Mouse (Mus musculus) forebrain, embryonic 12.5 days (tissue): Measurements from ENCODE around the gene Tef. TPM values are rescaled to one million over a fixed set of nuclear protein-coding genes. Genes with fewer than 3 reads are reported as not detected.

ENCODE experiments used
- ATAC-seq: fragments of 200-750 bp; cut with Nextera tagmentation; 2 replicates; pipeline ENCODE4 v1.8.0; 2017; ENCODE audit warnings: moderate TSS enrichment; ENCODE audit not compliant: low FRiP score
- H3K27ac ChIP-seq: fragments of 300-500 bp; sonication (generic); 2 replicates; pipeline ENCODE4 v1.5.1; 2016; ENCODE audit warnings: mild to moderate bottlenecking
- H3K27me3 ChIP-seq: fragments of 300-500 bp; sonication (generic); 2 replicates; pipeline ENCODE4 v1.6.1; 2016; ENCODE audit warnings: mild to moderate bottlenecking
- H3K36me3 ChIP-seq: fragments of 300-500 bp; sonication (generic); replicated peaks from 2 replicates; pipeline ENCODE4 v1.6.1; 2016; ENCODE audit warnings: mild to moderate bottlenecking
- H3K4me1 ChIP-seq: fragments of 300-500 bp; sonication (generic); 2 replicates; pipeline ENCODE4 v1.6.1; 2016
- H3K4me2 ChIP-seq: fragments of 300-500 bp; sonication (generic); 2 replicates; pipeline ENCODE4 v1.6.1; 2016; ENCODE audit warnings: mild to moderate bottlenecking, moderate library complexity
- H3K4me3 ChIP-seq: fragments of 300-500 bp; sonication (generic); replicated peaks from 2 replicates; pipeline ENCODE4 v1.5.1; 2016; ENCODE audit warnings: mild to moderate bottlenecking
- H3K9ac ChIP-seq: fragments of 300-500 bp; sonication (generic); 2 replicates; pipeline ENCODE4 v1.6.1; 2016; ENCODE audit warnings: mild to moderate bottlenecking
- H3K9me3 ChIP-seq: fragments of 300-500 bp; sonication (generic); 2 replicates; pipeline ENCODE4 v1.6.1; 2016
- WGBS: fragments of 180-500 bp; shearing (Covaris S2); methylation state at CpG from one replicate; pipeline ENCODE4 v1.1.7; 2016; 5-methylcytosine and 5-hydroxymethylcytosine counted together
- polyA plus RNA-seq: library from polyadenylated mRNA; unstranded; fragments of >200 nt; fragmentation: Nextera tagmentation; extraction: Ambion mirVana; gene quantifications from 2 replicates; pipeline ENCODE4 v1.2.1, GENCODE M21; 2016

Gene Tef
- polyA plus RNA-seq, result 25.8 and 27.2 TPM in 2 replicates

- 26% methylated on average over 19 of the region's 19 CpGs for whole genome bisulfite sequencing
Measured at GRCm38 (mm10) chr15:81802001-81802890, at the start of gene Tef. TSS of gene Tef (plus strand) at chr15:81802421.

GRCm38 (mm10) chr15:81753669-81754068, 48.6 kb upstream of the Tef start:
- ATAC-seq, result no peak
- peaks cover 6% of the 10 kb centered on the region; the same call in 1 of the 2 replicates for H3K4me1 ChIP-seq
- 92% methylated on average over 9 of the region's 9 CpGs for WGBS
- H3K4me2 ChIP-seq, result no peak overlapping the region
- no peak overlapping the region for H3K27ac ChIP-seq
- H3K9me3 ChIP-seq, result no peaks in the 10 kb centered on the region
- H3K9ac ChIP-seq, result no peak overlapping the region
- H3K4me3 ChIP-seq, result no peak overlapping the region
- peaks cover 27% of the 10 kb centered on the region for H3K36me3 ChIP-seq
- no peaks in the 10 kb centered on the region for H3K27me3 ChIP-seq

More at GRCm38 (mm10) chr15:81802001-81802890, at the start of gene Tef:
- Histone ChIP-seq H3K4me3 (peak within 1 kb of the TSS; percentile 30), H3K4me1 (peaks cover 29% of the 10 kb centered on the region), H3K9ac (peak within 1 kb of the TSS; percentile 51), H3K36me3 (peaks cover 7% of the 10 kb centered on the region; the same call in 1 of the 2 replicates), H3K9me3 (no peaks in the 10 kb centered on the region), H3K27me3 (0 out of 2 replicates have a peak, but pooled peaks cover 4% of the 10 kb centered on the region), H3K4me2 (peak within 1 kb of the TSS; percentile 56), H3K27ac (peak within 1 kb of the TSS; percentile 82)
- peak; percentile 99 for ATAC-seq

- no peaks in the 10 kb centered on the region for H3K27me3 ChIP-seq
- no peak for ATAC-seq
- no peak overlapping the region for H3K4me3 ChIP-seq
- H3K4me1 ChIP-seq, result no peaks in the 10 kb centered on the region
- H3K36me3 ChIP-seq, result peaks cover 18% of the 10 kb centered on the region
- H3K27ac ChIP-seq, result no peak overlapping the region
- H3K4me2 ChIP-seq, result no peak overlapping the region
- no peak overlapping the region for H3K9ac ChIP-seq
- 93% methylated on average over 5 of the region's 5 CpGs for WGBS
- H3K9me3 ChIP-seq, result no peaks in the 10 kb centered on the region
Measured at GRCm38 (mm10) chr15:81758701-81759100, 43.5 kb upstream of the Tef start.

- peaks cover 12% of the 10 kb centered on the region for H3K36me3 ChIP-seq
- no peak overlapping the region for H3K4me2 ChIP-seq
- WGBS, result 96% methylated on average over 3 of the region's 3 CpGs
- no peak overlapping the region for H3K4me3 ChIP-seq
- H3K9me3 ChIP-seq, result no peaks in the 10 kb centered on the region
- H3K27me3 ChIP-seq, result no peaks in the 10 kb centered on the region
- no peak for ATAC-seq
- H3K27ac ChIP-seq, result no peak overlapping the region
- no peak overlapping the region for H3K9ac ChIP-seq
- H3K4me1 ChIP-seq, result no peaks in the 10 kb centered on the region
Measured at GRCm38 (mm10) chr15:81759542-81759941, 42.7 kb upstream of the Tef start.

GRCm38 (mm10) chr15:81760361-81761079, 41.7 kb upstream of the Tef start:
- 91% methylated on average over 5 of the region's 5 CpGs for WGBS
- no peak for ATAC-seq

GRCm38 (mm10) chr15:81761381-81761780, 40.8 kb upstream of the Tef start:
- WGBS, result 91% methylated on average over 7 of the region's 7 CpGs
- no peak overlapping the region for H3K4me3 ChIP-seq

More at GRCm38 (mm10) chr15:81760361-81761079, 41.7 kb upstream of the Tef start:
- Histone ChIP-seq H3K4me3 (no peak overlapping the region), H3K4me1 (no peaks in the 10 kb centered on the region), H3K9ac (no peak overlapping the region), H3K36me3 (peaks cover 5% of the 10 kb centered on the region), H3K27me3 (no peaks in the 10 kb centered on the region), H3K27ac (no peak overlapping the region), H3K4me2 (no peak overlapping the region), H3K9me3 (no peaks in the 10 kb centered on the region)

GRCm38 (mm10) chr15:81761959-81762358, 40.3 kb upstream of the Tef start:
- no peaks in the 10 kb centered on the region for H3K9me3 ChIP-seq
- no peak overlapping the region for H3K27ac ChIP-seq
- H3K27me3 ChIP-seq, result no peaks in the 10 kb centered on the region
- H3K36me3 ChIP-seq, result no peaks in the 10 kb centered on the region; the same call in 1 of the 2 replicates
- WGBS, result 92% methylated on average over 3 of the region's 3 CpGs
- no peak overlapping the region for H3K4me3 ChIP-seq
- no peak overlapping the region for H3K9ac ChIP-seq
- ATAC-seq, result no peak
- no peak overlapping the region for H3K4me2 ChIP-seq
- H3K4me1 ChIP-seq, result no peaks in the 10 kb centered on the region

More at GRCm38 (mm10) chr15:81761381-81761780, 40.8 kb upstream of the Tef start:
- no peak for ATAC-seq
- Histone ChIP-seq H3K27ac (no peak overlapping the region), H3K9me3 (no peaks in the 10 kb centered on the region), H3K4me2 (no peak overlapping the region), H3K9ac (no peak overlapping the region), H3K27me3 (no peaks in the 10 kb centered on the region), H3K36me3 (no peaks in the 10 kb centered on the region; the same call in 1 of the 2 replicates), H3K4me1 (no peaks in the 10 kb centered on the region)

GRCm38 (mm10) chr15:81764573-81764972, 37.6 kb upstream of the Tef start:
- no peaks in the 10 kb centered on the region for H3K4me1 ChIP-seq
- no peak overlapping the region for H3K4me2 ChIP-seq
- H3K4me3 ChIP-seq, result no peak overlapping the region
- WGBS, result 86% methylated on average over 6 of the region's 6 CpGs
- peaks cover 19% of the 10 kb centered on the region for H3K36me3 ChIP-seq
- ATAC-seq, result no peak
- H3K9ac ChIP-seq, result no peak overlapping the region
- H3K9me3 ChIP-seq, result no peaks in the 10 kb centered on the region
- no peak overlapping the region for H3K27ac ChIP-seq
- H3K27me3 ChIP-seq, result no peaks in the 10 kb centered on the region

- Histone ChIP-seq H3K9me3 (no peaks in the 10 kb centered on the region), H3K4me1 (no peaks in the 10 kb centered on the region), H3K4me2 (no peak overlapping the region), H3K4me3 (no peak overlapping the region), H3K27ac (no peak overlapping the region), H3K9ac (no peak overlapping the region), H3K36me3 (peaks cover 29% of the 10 kb centered on the region), H3K27me3 (no peaks in the 10 kb centered on the region)
- 94% methylated on average over 9 of the region's 9 CpGs for WGBS
- ATAC-seq, result no peak
Measured at GRCm38 (mm10) chr15:81765651-81766050, 36.6 kb upstream of the Tef start.

- Histone ChIP-seq H3K4me1 (no peaks in the 10 kb centered on the region), H3K9me3 (no peaks in the 10 kb centered on the region), H3K27ac (no peak overlapping the region), H3K27me3 (no peaks in the 10 kb centered on the region), H3K36me3 (peaks cover 31% of the 10 kb centered on the region), H3K9ac (no peak overlapping the region), H3K4me3 (no peak overlapping the region), H3K4me2 (no peak overlapping the region)
- WGBS, result 93% methylated on average over 5 of the region's 5 CpGs
- no peak for ATAC-seq
Measured at GRCm38 (mm10) chr15:81766439-81766838, 35.8 kb upstream of the Tef start.

GRCm38 (mm10) chr15:81769037-81769436, 33.2 kb upstream of the Tef start:
- WGBS, result 64% methylated on average over 13 of the region's 13 CpGs
- no peaks in the 10 kb centered on the region for H3K4me1 ChIP-seq
- no peak overlapping the region for H3K9ac ChIP-seq

GRCm38 (mm10) chr15:81772431-81773120, 29.6 kb upstream of the Tef start:
- Histone ChIP-seq H3K4me3 (no peak overlapping the region), H3K27me3 (no peaks in the 10 kb centered on the region), H3K9me3 (no peaks in the 10 kb centered on the region), H3K36me3 (peaks cover 90% of the 10 kb centered on the region), H3K4me1 (no peaks in the 10 kb centered on the region), H3K9ac (no peak overlapping the region), H3K27ac (no peak overlapping the region), H3K4me2 (no peak overlapping the region)
- 89% methylated on average over 20 of the region's 20 CpGs for WGBS
- no peak for ATAC-seq

More at GRCm38 (mm10) chr15:81769037-81769436, 33.2 kb upstream of the Tef start:
- no peaks in the 10 kb centered on the region for H3K9me3 ChIP-seq
- ATAC-seq, result no peak
- H3K36me3 ChIP-seq, result peaks cover 57% of the 10 kb centered on the region
- no peaks in the 10 kb centered on the region for H3K27me3 ChIP-seq
- no peak overlapping the region for H3K4me3 ChIP-seq
- no peak overlapping the region for H3K4me2 ChIP-seq
- no peak overlapping the region for H3K27ac ChIP-seq
